In the genomic region with DNA sequence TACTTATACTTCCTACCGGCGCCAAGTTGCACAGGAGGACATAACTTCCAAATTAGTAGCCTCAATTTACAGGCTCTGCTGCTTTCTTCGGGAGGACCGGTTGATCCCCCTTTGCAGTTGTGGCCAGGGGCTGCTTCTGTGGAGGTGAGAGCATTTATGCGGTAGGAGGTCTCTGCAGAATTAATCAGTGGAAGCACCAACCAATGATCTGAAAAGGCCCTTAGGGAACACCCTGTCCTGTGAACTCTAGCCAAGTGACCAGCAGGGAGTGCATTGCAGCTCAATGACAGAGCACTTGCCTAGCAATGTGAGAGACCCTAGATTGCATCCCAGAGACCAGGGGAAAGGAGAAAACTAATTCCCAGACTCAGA, we compare ENCODE assay signal across 8 mouse cellular contexts. TPM values are rescaled to one million over a fixed set of nuclear protein-coding genes. Genes with fewer than 3 reads are reported as not detected.
DNase-seq lines count a peak whose midpoint lies in the region; ATAC-seq and TF ChIP-seq lines count a peak whose summit lies in the region.

No protein-coding gene starts in this region.

- H3K9me3 ChIP-seq in ES-E14 (ENCODE audit: control insufficient read depth, insufficient read depth, low read depth, low read length), result no peaks in the 10 kb centered on the region
- H3K9me3 ChIP-seq in limb, embryonic 11.5 days (ENCODE audit: control insufficient read depth, low read length), result no peaks in the 10 kb centered on the region
- no peaks in the 10 kb centered on the region for H3K9me3 ChIP-seq in midbrain, embryonic 14.5 days (ENCODE audit: control insufficient read depth, low read length)

- 0% methylated on average over 5 of the region's 5 CpGs for WGBS in limb, embryonic 11.5 days
- 0% methylated on average over 5 of the region's 5 CpGs for WGBS in midbrain, embryonic 14.5 days

- peak overlapping the region; percentile 44 to 69 for H3K4me3 ChIP-seq in ES-E14 (ENCODE audit: insufficient read depth in 1 of 2, low read depth in 1 of 2, low read length in 2 of 2, poor library complexity in 1 of 2, severe bottlenecking in 1 of 2)
- peak overlapping the region; percentile 20; the same call in 1 of the 2 replicates for H3K4me3 ChIP-seq in limb, embryonic 11.5 days (ENCODE audit: low read depth, low read length)
- peak overlapping the region; percentile 85 for H3K4me3 ChIP-seq in midbrain, embryonic 14.5 days (replicated peaks; ENCODE audit: low read depth, low read length)

- peak overlapping the region; percentile 39 for H3K4me2 ChIP-seq in limb, embryonic 11.5 days (ENCODE audit: low read depth, severe bottlenecking)
- peak overlapping the region; percentile 92 for H3K4me2 ChIP-seq in midbrain, embryonic 14.5 days (ENCODE audit: low read length)

- no peak overlapping the region for H3K27ac ChIP-seq in ES-E14 (ENCODE audit: insufficient read depth, low read depth, low read length, poor library complexity, severe bottlenecking)
- no peak overlapping the region; the same call in 1 of the 2 replicates for H3K27ac ChIP-seq in limb, embryonic 11.5 days (replicated peaks; ENCODE audit: low read depth, low read length)
- peak overlapping the region; percentile 57 for H3K27ac ChIP-seq in midbrain, embryonic 14.5 days (replicated peaks; ENCODE audit: low read depth, low read length)

- peak; percentile 6 for ATAC-seq in erythroblast, adult 5-6 weeks (replicated peaks; ENCODE audit: low FRiP score, poor library complexity, severe bottlenecking)
- no peak; the same call in 1 of the 2 replicates for ATAC-seq in limb, embryonic 11.5 days (ENCODE audit: insufficient number of reproducible peaks, low FRiP score, low TSS enrichment, low read depth)
- peak; percentile 7; the same call in 1 of the 2 replicates for ATAC-seq in midbrain, embryonic 14.5 days (ENCODE audit: low FRiP score, low TSS enrichment)

- peaks cover 0 to 6% of the 10 kb centered on the region in 2 experiments; a peak in 1 of 4 replicates for H3K4me1 ChIP-seq in ES-E14 (ENCODE audit: control insufficient read depth in 2 of 2, insufficient read depth in 2 of 2, low read length in 2 of 2, poor library complexity in 1 of 2)
- H3K4me1 ChIP-seq in limb, embryonic 11.5 days (ENCODE audit: control insufficient read depth, insufficient read depth, low read length), result peaks cover 20% of the 10 kb centered on the region
- H3K4me1 ChIP-seq in midbrain, embryonic 14.5 days (ENCODE audit: control insufficient read depth, insufficient read depth, low read length), result peaks cover 17% of the 10 kb centered on the region

- in situ Hi-C loops in ES-E14 (cut with MboI; ENCODE audit: low sequenced_read_pairs in 2 of 2, unreplicated experiment in 2 of 2), result loop anchor here in 1 of 2 experiments (25.0 kb wide), 1 partner anchor 387 kb away; a partner anchor contains a TSS

- H3K27me3 ChIP-seq in limb, embryonic 11.5 days (ENCODE audit: control insufficient read depth, insufficient read depth, low read length), result no peaks in the 10 kb centered on the region
- no peaks in the 10 kb centered on the region for H3K27me3 ChIP-seq in midbrain, embryonic 14.5 days (ENCODE audit: control insufficient read depth, insufficient read depth, low read length)

- no peaks in the 10 kb centered on the region for H3K36me3 ChIP-seq in ES-E14 (ENCODE audit: control insufficient read depth, insufficient read depth, low read length, poor library complexity, severe bottlenecking)
- H3K36me3 ChIP-seq in limb, embryonic 11.5 days (ENCODE audit: control insufficient read depth, insufficient read depth, low read length), result no peaks in the 10 kb centered on the region
- H3K36me3 ChIP-seq in midbrain, embryonic 14.5 days (ENCODE audit: control insufficient read depth, insufficient read depth, low read length), result no peaks in the 10 kb centered on the region

- DNase-seq in heart, adult 8-10 months (ENCODE audit: low spot score), result peak; percentile 67
- DNase-seq in heart, adult 11 months, result no peak
- no peak for DNase-seq in ES-E14 (ENCODE audit: low read depth, low spot score)
- no peak for DNase-seq in limb, embryonic 11.5 days (ENCODE audit: low spot score)
- DNase-seq in midbrain, embryonic 14.5 days, result no peak
- DNase-seq in thymus, postnatal 4 days, result no peak
- DNase-seq in urinary bladder, postnatal 25 days (ENCODE audit: low spot score), result no peak

- peak overlapping the region; percentile 17; the same call in 1 of the 2 replicates for H3K9ac ChIP-seq in ES-E14 (ENCODE audit: insufficient read depth, low read depth, low read length, poor library complexity, severe bottlenecking)
- H3K9ac ChIP-seq in limb, embryonic 11.5 days (ENCODE audit: low read length), result peak overlapping the region; percentile 1; the same call in 1 of the 2 replicates
- 0 out of 2 replicates have a peak overlapping the region, but pooled peaks have one; percentile 36 for H3K9ac ChIP-seq in midbrain, embryonic 14.5 days (replicated peaks; ENCODE audit: low read length)

TF ChIP-seq in ES-E14, 5 proteins besides CTCF, POLR2A, EP300 and RAD21:
- TF ChIP-seq MAFK (IDR thresholded peaks at IDR 0.05; ENCODE audit: insufficient read depth, low read depth, low read length), result no peak
- TF ChIP-seq ZC3H11A (IDR thresholded peaks at IDR 0.05; ENCODE audit: borderline replicate concordance, low read depth, low read length), result no peak
- no peak for TF ChIP-seq ZNF384 (IDR thresholded peaks at IDR 0.05; ENCODE audit: low read depth, low read length)
- TF ChIP-seq HCFC1 (IDR thresholded peaks at IDR 0.05; ENCODE audit: borderline replicate concordance, insufficient read depth, low read length), result no peak
- TF ChIP-seq CHD2 (IDR thresholded peaks at IDR 0.05; ENCODE audit: low read depth, low read length), result no peak

RNA-seq across cellular contexts. Expression of a gene that starts 0.6 kb away (rescaled TPM):
- 10 to 100 TPM; 34.5 to 56.9 (median 50.9) TPM for total RNA-seq in heart, adult 8-10 months (2022)
- total RNA-seq in ES-E14 (2012; rRNA removed), result 3.8 and 6.3 TPM in 2 replicates
- 2.7 and 6.0 TPM in 2 replicates for total RNA-seq in erythroblast, adult 5-6 weeks (2015; ENCODE audit: low replicate concordance)
- 3.6 and 14.4 TPM in 2 replicates for total RNA-seq in erythroblast, adult 5-6 weeks (2017; ENCODE audit: low replicate concordance)
- 13.3 and 16.2 TPM in 2 replicates for polyA plus RNA-seq in limb, embryonic 11.5 days (2014; fragmentation: Nextera tagmentation; extraction: Ambion mirVana)
- 23.3 and 33.3 TPM in 2 replicates for polyA plus RNA-seq in midbrain, embryonic 14.5 days (2014; fragmentation: Nextera tagmentation; extraction: Ambion mirVana)

RNA-seq across cellular contexts. Expression of a gene that starts 41.0 kb away (rescaled TPM):
- total RNA-seq in heart, adult 8-10 months (2022), result 10 to 100 TPM; 13.2 to 14.5 (median 13.9) TPM
- 41.7 and 45.5 TPM in 2 replicates for total RNA-seq in ES-E14 (2012; rRNA removed)
- 2.1 and 4.6 TPM in 2 replicates for total RNA-seq in erythroblast, adult 5-6 weeks (2015; ENCODE audit: low replicate concordance)
- 1.3 and 2.7 TPM in 2 replicates for total RNA-seq in erythroblast, adult 5-6 weeks (2017; ENCODE audit: low replicate concordance)
- 13.6 and 15.3 TPM in 2 replicates for polyA plus RNA-seq in limb, embryonic 11.5 days (2014; fragmentation: Nextera tagmentation; extraction: Ambion mirVana)
- 11.7 and 13.4 TPM in 2 replicates for polyA plus RNA-seq in midbrain, embryonic 14.5 days (2014; fragmentation: Nextera tagmentation; extraction: Ambion mirVana)

Comparison
In these comparisons a context has a peak if more than half of its experiments do, and no peak if none do; other contexts are left out.
1. H3K4me3 ChIP-seq: peak in every context shown above with its lines; median percentile 85 in midbrain, embryonic 14.5 days; 56 in ES-E14; 20 in limb, embryonic 11.5 days.